12 mouse cellular contexts compared by ENCODE assay signal in genomic region chr14:11822830-11823700, GRCm38 (mm10).
DNase-seq lines count a peak whose midpoint lies in the region; ATAC-seq lines count a peak whose summit lies in the region.
"Had no signal": no experiment of that assay in that cellular context is flagged by ENCODE, and none has a peak within 500 bp of the region (broad histone marks: within the 10 kb centered on the region; RNA-seq: fewer than 3 reads in every experiment).

No protein-coding gene starts in this region.

- ATAC-seq in kidney, embryonic 15.5 days (replicated peaks; ENCODE audit: low FRiP score), result no peak
- ATAC-seq in midbrain, embryonic 15.5 days (replicated peaks), result peak; percentile 35

- WGBS in kidney, embryonic 15.5 days, result 50% methylated on average over 7 of the region's 7 CpGs
- 59% methylated on average over 7 of the region's 7 CpGs for WGBS in midbrain, embryonic 15.5 days

- no peaks in the 10 kb centered on the region for H3K36me3 ChIP-seq in kidney, embryonic 15.5 days
- no peaks in the 10 kb centered on the region for H3K36me3 ChIP-seq in midbrain, embryonic 15.5 days (replicated peaks)
- H3K36me3 ChIP-seq: G1E had no signal

- no peaks in the 10 kb centered on the region for H3K9me3 ChIP-seq in kidney, embryonic 15.5 days (replicated peaks)
- no peaks in the 10 kb centered on the region for H3K9me3 ChIP-seq in midbrain, embryonic 15.5 days

- no peak overlapping the region for H3K4me3 ChIP-seq in kidney, embryonic 15.5 days (replicated peaks)
- no peak overlapping the region for H3K4me3 ChIP-seq in midbrain, embryonic 15.5 days
- H3K4me3 ChIP-seq: left cerebral cortex, adult 2 months had no signal

- peaks cover 27% of the 10 kb centered on the region for H3K4me1 ChIP-seq in kidney, embryonic 15.5 days
- H3K4me1 ChIP-seq in midbrain, embryonic 15.5 days, result peaks cover 16% of the 10 kb centered on the region

- H3K27ac ChIP-seq in kidney, embryonic 15.5 days, result peak overlapping the region; percentile 7; the same call in 1 of the 2 replicates
- no peak overlapping the region for H3K27ac ChIP-seq in midbrain, embryonic 15.5 days
- H3K27ac ChIP-seq: left cerebral cortex, adult 2 months; macrophage had no signal

- DNase-seq in layer of hippocampus, adult 18-20 months (ENCODE audit: low spot score in 2 of 2), result peak; percentile 8 to 57
- no peak for DNase-seq in layer of hippocampus, postnatal 25 days (ENCODE audit: extremely low spot score in 1 of 2, low spot score in 1 of 2)
- DNase-seq in cerebellum, postnatal 36 days, result peak; percentile 20 to 27
- DNase-seq in frontal cortex, postnatal 10 days (ENCODE audit: low spot score in 2 of 2), result no peak
- DNase-seq in right cerebral cortex, postnatal 36 days (ENCODE audit: low spot score in 2 of 2), result no peak
- DNase-seq in thymus, postnatal 10 days (ENCODE audit: low spot score in 2 of 2), result no peak
- DNase-seq: adrenal gland, adult 2 months had no signal

- H3K9ac ChIP-seq in kidney, embryonic 15.5 days, result no peak overlapping the region
- no peak overlapping the region for H3K9ac ChIP-seq in midbrain, embryonic 15.5 days

- no peak overlapping the region for H3K4me2 ChIP-seq in kidney, embryonic 15.5 days
- H3K4me2 ChIP-seq in midbrain, embryonic 15.5 days, result no peak overlapping the region

- no peaks in the 10 kb centered on the region for H3K27me3 ChIP-seq in kidney, embryonic 15.5 days
- no peaks in the 10 kb centered on the region for H3K27me3 ChIP-seq in midbrain, embryonic 15.5 days (replicated peaks)

Comparison
In these comparisons a context has a peak if more than half of its experiments do, and no peak if none do; other contexts are left out.
1. DNase-seq: peak in layer of hippocampus, adult 18-20 months (2 of 2) and cerebellum, postnatal 36 days (2 of 2); none in layer of hippocampus, postnatal 25 days (0 of 2), frontal cortex, postnatal 10 days (0 of 2), right cerebral cortex, postnatal 36 days (0 of 2) and thymus, postnatal 10 days (0 of 2).